Mouse (Mus musculus) embryo, embryonic 10 days (tissue): Measurements from ENCODE around the gene Il34.

Source experiments
- DNase-seq: peaks from one replicate; pipeline ENCODE4 v3.0.0-alpha.2; 2015; ENCODE audit warnings: low spot score

The Il34 gene

DNA sequence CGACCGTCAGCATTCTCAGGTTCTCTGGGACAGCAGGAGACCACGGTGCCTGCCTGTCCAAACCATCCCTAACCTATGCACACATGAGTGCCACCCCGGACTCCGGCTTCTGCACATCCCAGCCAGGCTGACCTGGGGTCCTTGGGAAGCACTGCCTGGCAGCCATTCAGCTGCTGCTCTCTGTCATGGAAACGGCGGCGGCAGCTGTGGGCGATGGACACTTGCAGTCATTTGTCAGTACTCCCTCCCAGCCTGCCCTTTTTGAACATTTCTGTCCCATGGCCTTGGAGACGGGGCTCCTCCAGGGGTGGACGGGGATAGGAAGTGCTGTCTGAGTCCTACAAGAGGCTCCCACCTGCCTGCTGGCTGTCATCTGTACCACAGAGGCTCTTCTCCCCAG, 97.3 kb downstream of the Il34 start:
- no peak for DNase-seq

DNA sequence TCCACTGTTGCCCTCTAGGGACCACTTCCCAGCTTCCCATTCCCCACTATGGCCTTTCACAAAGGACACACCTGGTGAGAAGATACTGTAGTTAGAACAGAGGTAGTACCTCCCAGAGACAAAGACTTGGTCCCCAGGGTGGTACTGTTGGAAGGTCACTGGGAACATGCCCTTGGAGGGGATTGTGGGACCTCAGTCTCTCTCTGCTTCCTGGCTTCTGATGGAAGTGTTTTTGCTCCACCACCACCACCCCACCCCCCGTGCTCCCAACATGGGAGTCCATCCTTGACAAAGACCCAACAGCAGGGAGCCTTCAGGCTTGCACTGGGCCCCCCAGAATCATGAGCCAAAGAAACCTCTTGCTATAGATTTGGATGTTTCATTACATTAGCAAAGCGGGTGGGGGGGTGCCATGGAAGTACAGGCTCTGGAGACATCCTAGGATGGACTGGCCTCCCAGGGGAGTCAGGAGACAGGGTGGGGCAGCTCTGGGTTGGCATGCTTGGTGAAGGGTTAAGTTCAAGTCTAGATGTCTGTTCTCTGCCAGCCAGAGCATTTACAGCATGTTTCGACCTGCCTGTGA, 99.3 kb downstream of the Il34 start:
- no peak for DNase-seq

- no peak for DNase-seq
Observed at GRCm38 (mm10) chr8:110705391-110706287, 100.1 kb downstream of the Il34 start.

DNA sequence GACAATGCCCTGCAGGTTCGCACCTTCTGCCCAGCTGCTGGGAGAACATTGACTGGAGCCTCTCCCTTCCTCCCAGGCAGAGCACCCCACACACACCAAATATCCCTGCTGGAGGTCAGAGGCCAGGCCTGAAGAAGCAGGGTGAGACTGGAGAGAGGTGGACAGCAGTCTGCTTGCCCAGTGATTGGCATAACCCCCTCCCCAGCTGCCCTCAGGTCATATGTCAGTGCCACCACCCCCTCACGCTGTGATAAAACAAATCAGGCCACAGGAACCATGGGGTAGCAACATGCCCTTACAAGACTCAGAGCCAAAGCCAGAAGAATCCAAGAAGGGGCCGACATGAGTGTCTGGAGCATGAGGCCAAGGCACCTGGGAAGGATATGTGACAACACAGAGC, 101.6 kb downstream of the Il34 start:
- no peak for DNase-seq

DNA sequence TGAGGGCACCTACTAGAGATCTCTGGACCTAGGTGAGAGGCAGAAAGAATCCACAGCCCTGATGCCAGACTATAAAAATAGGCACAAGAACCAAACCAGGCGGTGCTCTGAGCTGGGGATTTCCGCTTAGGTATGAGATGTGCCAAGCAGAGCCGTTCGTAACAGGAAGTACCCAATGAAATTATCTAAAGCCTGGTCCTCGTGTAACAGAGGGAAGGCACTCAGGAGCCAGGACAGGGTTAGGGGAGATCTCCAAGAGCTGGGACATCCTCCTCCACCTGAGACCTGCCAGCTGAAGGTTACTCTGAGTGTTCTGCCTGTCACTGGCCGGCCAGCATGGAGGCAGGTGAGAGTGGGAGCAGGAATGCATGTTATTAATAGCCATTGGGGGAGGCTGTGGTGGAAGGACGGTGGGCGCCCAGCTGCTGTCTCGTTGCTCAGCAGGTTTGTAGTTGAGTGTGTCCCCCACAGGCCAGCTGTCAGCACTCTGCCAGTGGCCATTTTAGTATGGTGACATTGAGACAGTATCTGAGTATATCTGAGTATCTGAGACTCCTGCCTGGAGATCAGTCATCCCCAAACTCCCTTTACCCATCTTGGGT, 102.2 kb downstream of the Il34 start:
- no peak for DNase-seq

GRCm38 (mm10) chr8:110702636-110703459, 102.9 kb downstream of the Il34 start:
- no peak for DNase-seq

- DNase-seq: no peak
Observed at GRCm38 (mm10) chr8:110700561-110700960, 105.2 kb downstream of the Il34 start.

- no peak for DNase-seq
Observed at GRCm38 (mm10) chr8:110699501-110699900, 106.2 kb downstream of the Il34 start.

DNA sequence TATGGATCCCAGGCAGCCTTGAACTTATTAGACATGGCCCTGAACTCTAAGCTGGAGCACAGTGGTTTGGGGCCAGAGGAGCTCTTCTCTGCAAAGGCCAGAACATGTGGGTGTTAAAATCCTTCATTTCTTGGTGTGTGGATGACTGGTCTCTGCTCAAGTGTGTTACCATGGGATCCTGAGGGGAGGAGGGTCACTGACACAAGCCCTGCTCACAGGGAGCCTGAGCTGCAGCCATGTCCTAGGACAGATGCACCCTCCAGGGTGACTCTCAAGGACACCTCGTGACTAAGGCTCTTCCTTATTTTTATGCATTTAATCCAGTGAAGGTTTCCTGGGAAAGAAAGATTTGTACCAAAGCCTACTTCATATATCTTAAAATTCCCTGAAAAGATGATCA, 107.6 kb downstream of the Il34 start:
- DNase-seq: no peak

- no peak for DNase-seq
Observed at GRCm38 (mm10) chr8:110697571-110697970, 108.2 kb downstream of the Il34 start.

DNA sequence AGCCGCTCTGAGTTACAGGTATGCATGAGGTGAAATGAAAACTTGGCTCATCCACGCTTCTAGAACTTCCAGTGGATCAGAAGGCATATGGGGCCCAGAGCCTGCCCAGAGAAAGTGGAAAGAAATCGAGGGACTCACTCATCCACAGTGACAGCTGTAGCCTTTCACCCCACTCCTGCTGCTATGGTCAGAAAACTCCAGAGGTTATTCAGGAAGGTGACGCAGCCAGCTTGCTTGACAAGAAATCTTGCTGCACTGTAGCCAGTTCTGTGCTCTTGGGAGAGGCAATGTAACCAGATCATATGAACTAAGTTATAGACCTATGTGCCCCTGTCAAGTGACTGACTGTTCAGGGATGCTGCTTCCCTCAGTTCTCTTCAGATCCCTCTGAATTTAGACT, 109.7 kb downstream of the Il34 start:
- no peak for DNase-seq

GRCm38 (mm10) chr8:110695431-110695830, 110.3 kb downstream of the Il34 start:
- no peak for DNase-seq

DNA sequence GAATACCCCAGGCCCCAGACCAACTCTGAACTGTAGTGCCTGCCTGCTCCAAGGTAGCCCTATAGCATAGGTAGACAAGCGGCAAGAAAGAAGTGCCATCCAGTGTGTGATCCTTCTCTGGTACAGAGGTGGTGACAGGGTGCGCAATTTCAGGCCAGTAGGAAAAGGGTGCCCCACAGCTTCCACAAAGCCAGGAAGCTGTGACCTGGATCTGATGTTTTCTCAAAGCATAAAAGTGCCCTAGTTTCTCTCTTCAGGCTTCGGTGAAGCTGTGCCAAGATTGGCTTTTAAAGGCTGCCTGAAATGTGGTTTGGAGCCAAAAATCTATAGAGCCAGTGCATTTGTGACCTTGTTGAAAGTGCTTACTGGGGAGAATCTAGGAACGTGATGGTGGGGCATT, 110.9 kb downstream of the Il34 start:
- DNase-seq: no peak

GRCm38 (mm10) chr8:110694226-110694625, 111.5 kb downstream of the Il34 start:
- no peak for DNase-seq
